Mouse (Mus musculus) liver, adult (tissue): ENCODE measurements around the gene Tmem176b.

Experiments used
- GATA4 ChIP-seq: IDR thresholded peaks from 2 replicates; pipeline ENCODE4 v1.6.1; 2014; ENCODE audit warnings: mild to moderate bottlenecking, low read length; ENCODE audit not compliant: insufficient replicate concordance

Tmem176b gene

DNA sequence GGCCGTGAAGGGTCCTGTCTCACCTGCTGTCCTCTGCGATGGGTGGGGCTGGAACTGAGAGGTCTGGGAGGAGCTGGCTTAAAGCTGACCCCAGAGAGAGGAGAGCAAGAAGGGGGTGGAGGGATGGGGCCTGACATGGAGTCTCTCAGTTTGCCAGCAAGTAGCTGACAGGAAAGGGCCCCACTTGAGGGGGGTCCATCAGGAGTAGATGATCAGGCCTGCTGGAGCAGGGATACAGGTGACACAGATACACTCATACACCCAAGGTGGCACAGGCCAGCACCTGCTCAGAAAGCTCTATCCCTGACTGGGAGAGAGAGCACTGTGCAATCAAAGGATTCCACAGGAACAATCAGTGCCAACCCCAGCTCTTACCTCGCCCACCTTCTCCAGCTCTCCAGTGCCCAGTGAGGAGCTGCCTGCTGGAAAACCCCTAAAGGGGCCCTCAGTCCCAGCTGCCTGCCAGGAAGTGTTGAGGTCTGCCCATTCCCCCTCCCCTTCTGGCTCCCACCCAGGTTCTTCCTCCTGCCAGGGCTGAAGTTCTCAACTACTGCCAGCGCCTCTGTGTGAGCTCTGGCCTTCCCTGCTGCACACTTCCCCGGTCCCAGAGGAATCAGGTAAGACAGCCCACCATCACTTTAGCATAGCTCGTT, at the start of gene Tmem176b:
Tmem176b (minus strand) TSS at position 524 of the 653 bp plus-strand sequence.
- no peak for TF ChIP-seq GATA4

DNA sequence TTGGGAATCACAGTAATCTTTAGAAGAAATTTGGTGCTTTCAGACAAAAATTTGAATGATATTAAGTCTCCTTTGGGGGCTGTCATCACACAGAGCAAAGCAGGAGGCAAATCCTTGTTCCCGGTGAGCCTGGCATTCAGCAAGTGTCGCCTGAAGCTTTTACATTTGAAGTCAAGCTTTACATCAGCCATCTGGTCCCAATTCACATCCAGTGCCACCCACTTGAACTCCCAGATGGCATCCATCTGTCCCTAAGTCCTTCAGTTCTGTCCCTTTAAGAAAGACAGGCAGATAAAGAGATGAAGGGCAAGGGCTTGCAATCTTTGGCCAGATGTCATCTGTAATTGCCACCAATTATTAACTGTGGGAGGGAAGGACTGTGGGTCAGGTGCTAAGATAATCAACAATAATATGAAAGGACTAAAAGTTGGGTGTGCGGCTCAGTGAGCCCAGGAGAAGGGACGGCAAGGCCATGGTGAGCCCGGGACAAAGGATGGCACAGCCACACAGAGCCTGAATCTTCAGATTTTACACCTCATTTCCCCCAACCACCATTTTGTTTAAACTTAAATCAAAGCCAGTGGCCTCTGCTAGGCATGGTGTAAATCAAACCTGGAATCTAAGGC, 35.3 kb upstream of the Tmem176b start:
- no peak for TF ChIP-seq GATA4

- TF ChIP-seq GATA4 = no peak
Measured at GRCm38 (mm10) chr6:48875515-48875914, 34.2 kb upstream of the Tmem176b start.

GRCm38 (mm10) chr6:48874576-48874975, 33.3 kb upstream of the Tmem176b start:
- TF ChIP-seq GATA4 = no peak

DNA sequence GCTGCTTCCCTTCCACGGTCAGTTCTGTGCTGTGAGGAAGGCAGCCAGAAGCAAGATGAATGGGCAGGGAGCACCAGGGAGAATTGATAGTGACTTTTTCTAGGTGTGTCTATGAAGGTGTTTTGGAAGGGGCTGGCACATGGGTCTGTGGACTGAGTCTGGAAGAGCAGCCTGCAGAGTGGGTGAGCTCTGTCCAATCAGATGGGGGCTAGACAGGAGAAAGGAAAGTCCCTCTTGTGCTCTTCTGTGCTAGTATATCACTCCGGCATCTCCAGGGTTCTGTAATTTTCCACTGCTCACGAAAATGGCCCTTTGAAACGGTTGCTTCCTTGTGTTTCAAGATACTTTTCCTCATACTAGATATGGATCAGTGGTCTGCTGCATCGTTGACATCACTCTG, 31.3 kb upstream of the Tmem176b start, which contains the start of gene Aoc1:
Aoc1 (plus strand) TSS at position 301 of the 400 bp plus-strand sequence.
- no peak for TF ChIP-seq GATA4

GRCm38 (mm10) chr6:48869774-48870173, 28.5 kb upstream of the Tmem176b start:
- no peak for TF ChIP-seq GATA4

DNA sequence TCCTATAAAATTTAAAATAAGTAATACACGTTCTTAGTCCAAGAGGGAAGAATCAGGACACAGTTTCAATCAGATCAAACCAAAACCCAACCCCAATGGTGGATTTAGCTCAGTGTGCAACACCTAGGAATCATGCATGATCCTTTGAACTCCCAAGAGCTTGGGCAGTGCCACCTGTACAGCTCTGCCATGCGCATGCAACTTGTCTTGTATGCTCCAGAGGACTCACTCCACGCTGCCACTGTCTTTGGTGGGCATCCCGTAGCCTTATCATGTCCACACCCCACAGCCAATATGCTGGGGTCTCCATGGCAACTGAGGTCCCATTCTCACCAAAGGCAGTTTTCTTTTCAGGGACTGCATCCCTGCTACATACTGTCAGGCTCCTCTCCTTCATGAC, 25.9 kb upstream of the Tmem176b start:
- TF ChIP-seq GATA4 = no peak

GRCm38 (mm10) chr6:48865152-48865745, 24.0 kb upstream of the Tmem176b start:
- TF ChIP-seq GATA4 = no peak

DNA sequence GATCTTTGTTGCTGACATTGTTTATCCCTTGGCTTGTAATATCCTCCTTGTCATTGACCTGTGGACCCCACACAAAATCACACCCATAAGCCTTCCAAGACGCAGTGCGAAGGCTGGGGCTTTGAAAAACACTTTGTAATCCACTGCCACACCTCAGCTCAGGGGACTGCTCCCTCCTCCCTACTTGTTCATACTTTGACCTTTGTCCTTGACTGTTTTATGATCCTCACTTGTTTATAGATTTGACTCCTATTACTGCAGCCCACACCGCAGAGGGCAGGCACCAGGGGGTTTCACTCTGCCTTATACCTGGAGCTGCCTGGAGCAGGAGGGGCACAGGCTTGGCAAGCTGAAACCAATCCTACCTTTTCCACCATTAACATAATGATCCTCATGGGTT, 23.4 kb upstream of the Tmem176b start:
- TF ChIP-seq GATA4 = no peak

GRCm38 (mm10) chr6:48864181-48864580, 22.9 kb upstream of the Tmem176b start:
- TF ChIP-seq GATA4 = no peak

DNA sequence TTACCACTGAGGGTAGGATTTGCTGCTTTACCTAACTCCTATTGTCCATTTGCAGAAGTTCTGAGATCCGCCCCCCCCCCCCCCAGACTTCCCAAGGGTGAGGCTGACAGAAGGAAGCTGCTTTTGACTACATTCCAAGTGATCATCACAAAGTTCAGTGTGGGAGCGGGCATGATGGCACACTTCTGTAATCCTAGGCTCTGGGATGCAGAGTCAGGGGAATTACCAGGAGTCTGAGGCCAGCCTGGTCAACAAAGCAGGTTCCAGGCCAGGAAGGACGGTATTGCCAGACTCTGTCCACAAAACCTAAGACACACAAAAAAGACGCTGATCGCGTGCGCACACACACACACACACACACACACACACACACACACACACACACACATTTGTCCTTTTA, 22.2 kb upstream of the Tmem176b start:
- no peak for TF ChIP-seq GATA4

GRCm38 (mm10) chr6:48862816-48863215, 21.5 kb upstream of the Tmem176b start:
- TF ChIP-seq GATA4 = no peak

GRCm38 (mm10) chr6:48861616-48862280, 20.5 kb upstream of the Tmem176b start:
- no peak for TF ChIP-seq GATA4

- TF ChIP-seq GATA4 = no peak
Measured at GRCm38 (mm10) chr6:48860851-48861250, 19.6 kb upstream of the Tmem176b start.

DNA sequence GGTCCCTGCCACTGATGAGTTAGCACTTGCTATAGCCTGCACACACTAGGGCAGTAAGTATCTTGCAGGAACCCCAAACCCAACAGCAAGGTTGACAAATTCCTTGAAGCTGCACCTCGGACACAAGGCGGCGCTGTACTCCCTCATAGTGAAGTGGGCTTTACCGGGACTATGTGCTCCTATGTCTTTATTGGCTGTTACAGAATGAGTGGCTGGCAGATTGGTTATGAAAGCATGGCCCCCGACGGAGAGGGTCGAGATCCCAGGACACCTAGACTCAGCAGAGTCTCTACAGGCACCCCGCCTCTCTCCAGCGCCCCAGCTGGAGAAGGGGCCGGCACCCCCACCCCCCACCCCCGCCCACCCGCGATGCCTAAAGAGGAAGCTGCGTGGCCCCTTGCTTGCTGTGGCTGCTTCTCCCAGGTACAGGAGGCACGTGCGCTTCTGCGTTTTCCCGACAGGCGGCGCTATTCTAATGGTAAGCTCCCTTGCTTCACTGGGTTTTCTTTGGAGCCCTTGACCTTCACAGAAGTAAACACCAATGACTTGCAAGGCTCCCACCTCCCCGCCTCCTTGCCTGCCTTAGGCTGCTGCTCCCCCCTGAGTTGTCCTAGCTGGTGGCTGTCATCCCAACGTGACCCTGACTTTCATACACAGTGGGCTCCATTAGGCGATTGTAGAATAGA, 19.0 kb upstream of the Tmem176b start:
- TF ChIP-seq GATA4 = no peak
